In the genomic region with DNA sequence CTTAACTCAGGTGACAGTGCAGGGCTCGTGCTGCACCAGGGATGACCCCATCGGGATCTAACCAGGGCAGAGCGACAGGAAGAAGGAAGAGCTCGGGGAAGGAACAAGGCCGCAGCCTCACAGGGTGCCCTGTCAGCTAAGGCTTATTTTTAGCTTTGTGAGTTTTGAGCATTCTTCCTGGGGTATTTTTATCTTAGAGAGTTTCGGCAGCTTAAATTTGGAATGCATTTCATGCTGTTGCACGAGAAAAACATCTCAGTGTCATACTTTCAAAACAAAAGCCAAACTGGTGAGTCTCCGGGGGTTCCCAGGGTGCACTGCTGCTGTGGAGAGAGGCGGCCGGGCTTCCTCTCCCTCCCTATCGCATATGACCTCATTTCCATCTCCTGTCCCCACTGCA, we compare ENCODE assay signal across 8 mouse cellular contexts. TPM values are rescaled to one million over a fixed set of nuclear protein-coding genes. Genes with fewer than 3 reads are reported as not detected.
DNase-seq lines count a peak whose midpoint lies in the region; ATAC-seq lines count a peak whose summit lies in the region.

No protein-coding gene starts in this region.

- no peak for ATAC-seq in CD4-positive, CD25-positive, alpha-beta regulatory T cell, adult 4 months

- peak; percentile 33 for DNase-seq in retina, postnatal 1 day
- no peak for DNase-seq in retina, embryonic 14.5 days (ENCODE audit: low spot score)
- peak; percentile 48 for DNase-seq in gastrocnemius, postnatal 10 days
- peak; percentile 50 for DNase-seq in kidney, adult 11 months
- peak; percentile 54 for DNase-seq in lung, postnatal 36 days
- DNase-seq in cerebellum, adult 18-20 months = no peak
- DNase-seq in neural tube, embryonic 10.5 days (ENCODE audit: extremely low spot score, low spot score) = no peak

RNA-seq across cellular contexts. Expression of gene Strn3, which starts 37.4 kb away (rescaled TPM):
- 100 to 1,000 TPM; 137 to 138 TPM for total RNA-seq in gastrocnemius, postnatal 10 days (2021)
- polyA plus RNA-seq in CD4-positive, CD25-positive, alpha-beta regulatory T cell, adult 4 months (2017; shearing (Covaris generic)) = 10 to 100 TPM; 21.7 to 31.7 TPM

RNA-seq across cellular contexts. Expression of gene Ap4s1, which starts 38.2 kb away (rescaled TPM):
- 10 to 100 TPM; 40.6 to 43.7 TPM for total RNA-seq in gastrocnemius, postnatal 10 days (2021)
- 10 to 100 TPM; 10.9 to 19.7 TPM for polyA plus RNA-seq in CD4-positive, CD25-positive, alpha-beta regulatory T cell, adult 4 months (2017; shearing (Covaris generic))

Comparison
In these comparisons a context has a peak if more than half of its experiments do, and no peak if none do; other contexts are left out.
1. DNase-seq: peak in retina, postnatal 1 day (single experiment), gastrocnemius, postnatal 10 days (single experiment), kidney, adult 11 months (single experiment) and lung, postnatal 36 days (single experiment); none in retina, embryonic 14.5 days (single experiment), cerebellum, adult 18-20 months (0 of 2) and neural tube, embryonic 10.5 days (single experiment).